Mouse (Mus musculus) liver, postnatal 0 days (tissue): ENCODE measurements around the gene Ube2c. TPM values are rescaled to one million over a fixed set of nuclear protein-coding genes. Genes with fewer than 3 reads are reported as not detected.
A peak's percentile ranks its signal among the peaks of the same experiment; 100 is the strongest.

Experiments used
- ATAC-seq: fragments of 200-750 bp; cut with Nextera tagmentation; 2 replicates; pipeline ENCODE4 v1.8.0; 2017; ENCODE audit warnings: mild to moderate bottlenecking, moderate library complexity
- DNase-seq: peaks from one replicate; pipeline ENCODE4 v3.0.0-alpha.2; 2016
- H3K27ac ChIP-seq: fragments of 300-500 bp; sonication (generic); 2 replicates; pipeline ENCODE4 v1.5.1; 2014; ENCODE audit warnings: antibody characterized with exemption, moderate library complexity, mild to moderate bottlenecking, low read depth
- H3K27me3 ChIP-seq: fragments of 300-500 bp; sonication (generic); 2 replicates; pipeline ENCODE4 v1.6.1; 2014; ENCODE audit warnings: low read length, control low read depth, mixed read lengths; ENCODE audit not compliant: insufficient read depth
- H3K36me3 ChIP-seq: fragments of 300-500 bp; sonication (generic); replicated peaks from 2 replicates; pipeline ENCODE4 v1.6.1; 2014; ENCODE audit warnings: mild to moderate bottlenecking, control low read depth, low read length, moderate library complexity, mixed read lengths; ENCODE audit not compliant: insufficient read depth
- H3K4me1 ChIP-seq: fragments of 300-500 bp; sonication (generic); 2 replicates; pipeline ENCODE4 v1.6.1; 2014; ENCODE audit warnings: antibody characterized with exemption, mild to moderate bottlenecking, control low read depth; ENCODE audit not compliant: insufficient read depth
- H3K4me2 ChIP-seq: fragments of 300-500 bp; sonication (generic); 2 replicates; pipeline ENCODE4 v1.6.1; 2014; ENCODE audit warnings: low read depth, mild to moderate bottlenecking, low read length, moderate library complexity, mixed read lengths
- H3K4me3 ChIP-seq: fragments of 300-500 bp; sonication (generic); 2 replicates; pipeline ENCODE4 v1.5.1; 2014; ENCODE audit warnings: low read depth, low read length
- H3K9ac ChIP-seq: fragments of 300-500 bp; sonication (generic); replicated peaks from 2 replicates; pipeline ENCODE4 v1.6.1; 2014; ENCODE audit warnings: mild to moderate bottlenecking, moderate library complexity
- H3K9me3 ChIP-seq: fragments of 300-500 bp; sonication (generic); 2 replicates; pipeline ENCODE4 v1.6.1; 2016; ENCODE audit warnings: mild to moderate bottlenecking, control low read depth, low read length, mixed read lengths
- CTCF ChIP-seq: sonication (generic); IDR thresholded peaks from 2 replicates; pipeline ENCODE4 v1.5.1; 2016; ENCODE audit warnings: antibody characterized with exemption, low read depth
- EP300 ChIP-seq: IDR thresholded peaks from 2 replicates; pipeline ENCODE4 v1.6.1; 2016; ENCODE audit warnings: antibody characterized with exemption, low read depth, mild to moderate bottlenecking
- WGBS: fragments of 180-500 bp; shearing (Covaris S2); extraction: QIAGEN DNeasy Blood & Tissue Kit; methylation state at CpG from one replicate; pipeline ENCODE4 v1.1.7; 2014; ENCODE audit not compliant: insufficient replicate concordance; 5-methylcytosine and 5-hydroxymethylcytosine counted together
- polyA plus RNA-seq: library from polyadenylated mRNA; unstranded; fragments of >200 nt; fragmentation: Nextera tagmentation; extraction: Ambion mirVana; gene quantifications from 2 replicates; pipeline ENCODE4 v1.2.1, GENCODE M21; 2015

The Ube2c gene
- polyA plus RNA-seq, 1 experiment from 2014 or later, result 277 TPM

GRCm38 (mm10) chr2:164758692-164759091 is 11.0 kb upstream of the Ube2c start:
- 0 out of 2 replicates have a peak overlapping the region, but pooled peaks have one; percentile 20 for H3K4me2 ChIP-seq
- peaks cover 47% of the 10 kb centered on the region for H3K4me1 ChIP-seq
- DNase-seq (no peak), ATAC-seq (peak; percentile 52)
- peaks cover 90% of the 10 kb centered on the region for H3K36me3 ChIP-seq
- H3K27me3 ChIP-seq, result no peaks in the 10 kb centered on the region
- H3K4me3 ChIP-seq, result no peak overlapping the region
- no peaks in the 10 kb centered on the region for H3K9me3 ChIP-seq
- WGBS, result 53% methylated on average over 1 of the region's 1 CpGs
- peak overlapping the region; percentile 73 for H3K27ac ChIP-seq
- TF ChIP-seq EP300 (peak; percentile 94), CTCF (no peak)
- peak overlapping the region; percentile 46 for H3K9ac ChIP-seq

- WGBS, result 56% methylated on average over 4 of the region's 4 CpGs
- DNase-seq (peak; percentile 58), ATAC-seq (peak; percentile 73)
- Histone ChIP-seq H3K27me3 (no peaks in the 10 kb centered on the region), H3K4me1 (peaks cover 47% of the 10 kb centered on the region), H3K4me2 (peak overlapping the region; percentile 1), H3K4me3 (no peak overlapping the region), H3K36me3 (peaks cover 80% of the 10 kb centered on the region), H3K9me3 (no peaks in the 10 kb centered on the region), H3K9ac (peak overlapping the region; percentile 0; the same call in 1 of the 2 replicates), H3K27ac (peak overlapping the region; percentile 73)
- TF ChIP-seq CTCF, result no peak
- TF ChIP-seq EP300, result peak; percentile 99
Measured at GRCm38 (mm10) chr2:164760059-164760833, 9.5 kb upstream of the Ube2c start.

GRCm38 (mm10) chr2:164761502-164761901 is 8.2 kb upstream of the Ube2c start:
- 67% methylated on average over 2 of the region's 2 CpGs for WGBS
- no peaks in the 10 kb centered on the region for H3K9me3 ChIP-seq
- no peak overlapping the region for H3K4me2 ChIP-seq
- TF ChIP-seq CTCF (no peak), EP300 (peak; percentile 96)
- H3K36me3 ChIP-seq, result peaks cover 80% of the 10 kb centered on the region
- ATAC-seq (peak; percentile 91), DNase-seq (peak; percentile 60)
- peak overlapping the region; percentile 73 for H3K27ac ChIP-seq
- no peak overlapping the region for H3K4me3 ChIP-seq
- peak overlapping the region; percentile 55 for H3K9ac ChIP-seq
- H3K27me3 ChIP-seq, result no peaks in the 10 kb centered on the region
- peaks cover 47% of the 10 kb centered on the region for H3K4me1 ChIP-seq

- peak overlapping the region; percentile 55 for H3K9ac ChIP-seq
- TF ChIP-seq EP300 (no peak), CTCF (no peak)
Measured at GRCm38 (mm10) chr2:164761971-164762370, 7.7 kb upstream of the Ube2c start.

GRCm38 (mm10) chr2:164762593-164762992 is 7.1 kb upstream of the Ube2c start:
- peaks cover 47% of the 10 kb centered on the region for H3K4me1 ChIP-seq
- TF ChIP-seq CTCF (no peak), EP300 (no peak)
- peak overlapping the region; percentile 2; the same call in 1 of the 2 replicates for H3K4me2 ChIP-seq

More at GRCm38 (mm10) chr2:164761971-164762370, 7.7 kb upstream of the Ube2c start:
- Histone ChIP-seq H3K4me1 (peaks cover 47% of the 10 kb centered on the region), H3K4me2 (no peak overlapping the region), H3K4me3 (no peak overlapping the region), H3K27me3 (no peaks in the 10 kb centered on the region), H3K27ac (peak overlapping the region; percentile 73), H3K9me3 (no peaks in the 10 kb centered on the region), H3K36me3 (peaks cover 80% of the 10 kb centered on the region)
- peak; percentile 1; the same call in 1 of the 2 replicates for ATAC-seq
- DNase-seq, result no peak
- 88% methylated on average over 4 of the region's 4 CpGs for WGBS

GRCm38 (mm10) chr2:164765841-164766240 is 3.9 kb upstream of the Ube2c start:
- Histone ChIP-seq H3K9ac (no peak overlapping the region), H3K36me3 (peaks cover 58% of the 10 kb centered on the region), H3K4me2 (no peak overlapping the region), H3K4me3 (no peak overlapping the region), H3K4me1 (peaks cover 30% of the 10 kb centered on the region), H3K27ac (0 out of 2 replicates have a peak overlapping the region, but pooled peaks have one; percentile 12), H3K9me3 (no peaks in the 10 kb centered on the region), H3K27me3 (no peaks in the 10 kb centered on the region)
- ATAC-seq (no peak), DNase-seq (no peak)
- 83% methylated on average over 3 of the region's 3 CpGs for WGBS
- no peak for TF ChIP-seq CTCF
- TF ChIP-seq EP300, result no peak

More at GRCm38 (mm10) chr2:164762593-164762992, 7.1 kb upstream of the Ube2c start:
- Histone ChIP-seq H3K27ac (peak overlapping the region; percentile 73), H3K9ac (no peak overlapping the region), H3K27me3 (no peaks in the 10 kb centered on the region), H3K36me3 (peaks cover 78% of the 10 kb centered on the region), H3K4me3 (no peak overlapping the region), H3K9me3 (no peaks in the 10 kb centered on the region)
- DNase-seq (no peak), ATAC-seq (no peak)
- WGBS, result 79% methylated on average over 7 of the region's 7 CpGs
